In genomic region chr7:24949958-24950623, GRCm38 (mm10) we compare ENCODE assay signal across 9 mouse cellular contexts. TPM values are rescaled to one million over a fixed set of nuclear protein-coding genes. Genes with fewer than 3 reads are reported as not detected.
DNase-seq lines count a peak whose midpoint lies in the region; ATAC-seq and TF ChIP-seq lines count a peak whose summit lies in the region.
"Had no signal": no experiment of that assay in that cellular context is flagged by ENCODE, and none has a peak within 500 bp of the region (broad histone marks: within the 10 kb centered on the region; RNA-seq: fewer than 3 reads in every experiment).

No protein-coding gene starts in this region.

- peak; percentile 33; the same call in 1 of the 2 replicates for ATAC-seq in heart, embryonic 12.5 days (ENCODE audit: insufficient number of reproducible peaks, low FRiP score)

- no peaks in the 10 kb centered on the region for H3K79me2 ChIP-seq in CH12.LX (replicated peaks; ENCODE audit: control insufficient read depth, extremely low read depth, insufficient read depth, poor library complexity, severe bottlenecking)

- peaks cover 6% of the 10 kb centered on the region for H3K9me3 ChIP-seq in CH12.LX (replicated peaks; ENCODE audit: low read length)
- no peaks in the 10 kb centered on the region for H3K9me3 ChIP-seq in embryonic facial prominence, embryonic 10.5 days
- no peaks in the 10 kb centered on the region for H3K9me3 ChIP-seq in heart, embryonic 12.5 days (replicated peaks)
- H3K9me3 ChIP-seq: heart, embryonic 15.5 days had no signal

- peak; percentile 63 for TF ChIP-seq RAD21 in CH12.LX (IDR thresholded peaks at IDR 0.05; ENCODE audit: low read depth, low read length)

- H3K27me3 ChIP-seq in CH12.LX (replicated peaks): peaks cover 85% of the 10 kb centered on the region
- peaks cover 100% of the 10 kb centered on the region for H3K27me3 ChIP-seq in embryonic facial prominence, embryonic 10.5 days (replicated peaks; ENCODE audit: low read depth, poor library complexity, severe bottlenecking)
- H3K27me3 ChIP-seq in heart, embryonic 12.5 days (replicated peaks): peaks cover 100% of the 10 kb centered on the region

- no peaks in the 10 kb centered on the region for H3K36me3 ChIP-seq in CH12.LX (replicated peaks in 1 of 2; ENCODE audit: control insufficient read depth in 1 of 2, insufficient read depth in 1 of 2, low read length in 1 of 2)
- H3K36me3 ChIP-seq in embryonic facial prominence, embryonic 10.5 days (replicated peaks): no peaks in the 10 kb centered on the region
- no peaks in the 10 kb centered on the region for H3K36me3 ChIP-seq in heart, embryonic 12.5 days
- H3K36me3 ChIP-seq: heart, embryonic 15.5 days had no signal

- WGBS in embryonic facial prominence, embryonic 10.5 days: under 1% methylated on average over 8 of the region's 8 CpGs
- WGBS in heart, embryonic 12.5 days: 1% methylated on average over 8 of the region's 8 CpGs

- in situ Hi-C loops in CH12.LX (cut with MboI; ENCODE audit: low pct_ligation_motif_present, low pct_unique_long_range_greater_than_20kb, low sequenced_read_pairs): loop anchor here (5.0 kb wide), 1 partner anchor 63 kb away; no protein-coding TSS in a partner anchor

- DNase-seq in CH12.LX (ENCODE audit: extremely low read depth): peak; percentile 63
- peak; percentile 65 for DNase-seq in adrenal gland, adult 2 months
- peak; percentile 89 for DNase-seq in embryonic facial prominence, embryonic 10.5 days (ENCODE audit: low spot score)
- DNase-seq in kidney, postnatal 10 days: peak; percentile 87
- peak; percentile 83 for DNase-seq in lung, postnatal 14 days
- DNase-seq in retina, embryonic 14.5 days (ENCODE audit: low spot score): peak; percentile 89
- peak; percentile 60 for DNase-seq in yolk sac, embryonic 10.5 days (ENCODE audit: low spot score)

- H3K9ac ChIP-seq in CH12.LX (ENCODE audit: insufficient read depth, low read depth): no peak overlapping the region
- no peak overlapping the region for H3K9ac ChIP-seq in heart, embryonic 12.5 days
- H3K9ac ChIP-seq: heart, embryonic 15.5 days had no signal

- H3K4me3 ChIP-seq in CH12.LX (replicated peaks in 1 of 3; ENCODE audit: low read depth in 2 of 3, low read length in 2 of 3, poor library complexity in 1 of 3): no peak overlapping the region
- H3K4me3 ChIP-seq in embryonic facial prominence, embryonic 10.5 days: no peak overlapping the region; the same call in 1 of the 2 replicates
- no peak overlapping the region for H3K4me3 ChIP-seq in heart, embryonic 12.5 days
- H3K4me3 ChIP-seq: heart, embryonic 15.5 days had no signal

- no peak for TF ChIP-seq POLR2A in CH12.LX (IDR thresholded peaks at IDR 0.05; ENCODE audit: low read depth, low read length)

- no peak overlapping the region for H3K27ac ChIP-seq in CH12.LX (ENCODE audit: insufficient read depth, low read depth)
- no peak overlapping the region for H3K27ac ChIP-seq in embryonic facial prominence, embryonic 10.5 days (replicated peaks)
- H3K27ac ChIP-seq in heart, embryonic 12.5 days (ENCODE audit: poor library complexity, severe bottlenecking): no peak overlapping the region
- H3K27ac ChIP-seq: heart, embryonic 15.5 days had no signal

- dilution Hi-C loops in CH12.LX (cut with MboI; ENCODE audit: extremely low pct_ligation_motif_present, extremely low pct_unique_long_range_greater_than_20kb, low sequenced_read_pairs): no loop called here

- no peak for TF ChIP-seq EP300 in CH12.LX (IDR thresholded peaks at IDR 0.05; ENCODE audit: low read length)

- peak in 1 of 2 experiments; percentile 88; a peak in 3 of 4 replicates for TF ChIP-seq CTCF in CH12.LX (conservative IDR thresholded peaks at IDR 0.05 in 1 of 2, IDR thresholded peaks at IDR 0.05 in 1 of 2; ENCODE audit: low read depth in 2 of 2, low read length in 2 of 2)

- H3K4me1 ChIP-seq in CH12.LX (ENCODE audit: control insufficient read depth in 1 of 2, insufficient read depth in 2 of 2): peaks cover 2 to 7% of the 10 kb centered on the region in 2 experiments
- H3K4me1 ChIP-seq in embryonic facial prominence, embryonic 10.5 days: peaks cover 39% of the 10 kb centered on the region
- peaks cover 12% of the 10 kb centered on the region for H3K4me1 ChIP-seq in heart, embryonic 12.5 days (replicated peaks)

- H3K4me2 ChIP-seq in CH12.LX (ENCODE audit: insufficient read depth, low read depth, poor library complexity, severe bottlenecking): 0 out of 2 replicates have a peak overlapping the region, but pooled peaks have one; percentile 41
- no peak overlapping the region for H3K4me2 ChIP-seq in heart, embryonic 12.5 days
- H3K4me2 ChIP-seq: heart, embryonic 15.5 days had no signal

TF ChIP-seq in CH12.LX, 34 proteins besides CTCF, POLR2A, EP300 and RAD21:
- no peak for TF ChIP-seq JUND (conservative IDR thresholded peaks at IDR 0.05; ENCODE audit: low read depth, low read length)
- TF ChIP-seq ZC3H11A (IDR thresholded peaks at IDR 0.05; ENCODE audit: low read depth, low read length): peak; percentile 8; the same call in 1 of the 2 replicates
- peak; percentile 79 for TF ChIP-seq SMC3 (IDR thresholded peaks at IDR 0.05; ENCODE audit: low read depth, low read length)
- no peak for TF ChIP-seq JUN (IDR thresholded peaks at IDR 0.05; ENCODE audit: insufficient read depth, low read depth, low read length)
- no peak for TF ChIP-seq CHD2 (IDR thresholded peaks at IDR 0.05; ENCODE audit: low read length)
- peak; percentile 67; the same call in 1 of the 2 replicates for TF ChIP-seq SIN3A (IDR thresholded peaks at IDR 0.05; ENCODE audit: low read length)
- no peak for TF ChIP-seq ZNF384 (IDR thresholded peaks at IDR 0.05; ENCODE audit: low read depth, low read length)
- TF ChIP-seq NELFE (IDR thresholded peaks at IDR 0.05; ENCODE audit: low read depth, low read length): peak; percentile 24; the same call in 1 of the 2 replicates
- TF ChIP-seq RCOR1 (conservative IDR thresholded peaks at IDR 0.05; ENCODE audit: low read depth, low read length): no peak
- no peak for TF ChIP-seq PAX5 (IDR thresholded peaks at IDR 0.05; ENCODE audit: low read length)
- TF ChIP-seq E2F4 (IDR thresholded peaks at IDR 0.05; ENCODE audit: insufficient replicate concordance, low read depth, low read length): no peak
- no peak for TF ChIP-seq TCF12 (IDR thresholded peaks at IDR 0.05; ENCODE audit: low read depth, low read length)
- TF ChIP-seq MAZ (IDR thresholded peaks at IDR 0.05; ENCODE audit: low read depth, low read length): peak; percentile 60; the same call in 1 of the 2 replicates

RNA-seq across cellular contexts. Expression of gene Gm4881, which starts 5.8 kb away (rescaled TPM):
- total RNA-seq in CH12.LX (2012; rRNA removed) (not detected in 2 replicates), CH12.LX (2014; rRNA removed) (not detected in 2 replicates)
- not detected in 2 replicates for polyA plus RNA-seq in CH12.LX (2012; ENCODE audit: insufficient read length, low read depth)
- total RNA-seq in adrenal gland, adult 2 months (2021): not detected
- not detected in 2 replicates for polyA plus RNA-seq in adrenal gland, adult 2 months (2012; rRNA removed)
- polyA plus RNA-seq in embryonic facial prominence, embryonic 10.5 days (2016; fragmentation: Nextera tagmentation; extraction: Ambion mirVana): 0.17 TPM in 1 of 2 replicates, not detected in the other
- polyA plus RNA-seq in heart, embryonic 12.5 days (2016; fragmentation: Nextera tagmentation; extraction: Ambion mirVana): not detected in 2 replicates
- polyA plus RNA-seq: heart, embryonic 15.5 days had no signal

RNA-seq across cellular contexts. Expression of gene Rabac1, which starts 22.5 kb away (rescaled TPM):
- 89.0 and 135 TPM in 2 replicates for total RNA-seq in CH12.LX (2012; rRNA removed)
- total RNA-seq in CH12.LX (2014; rRNA removed): 64.4 and 70.5 TPM in 2 replicates
- 37.3 and 44.6 TPM in 2 replicates for polyA plus RNA-seq in CH12.LX (2012; ENCODE audit: insufficient read length, low read depth)
- 100 to 1,000 TPM; 251 to 383 TPM for total RNA-seq in adrenal gland, adult 2 months (2021)
- 735 and 788 TPM in 2 replicates for polyA plus RNA-seq in adrenal gland, adult 2 months (2012; rRNA removed)
- 69.5 and 76.1 TPM in 2 replicates for polyA plus RNA-seq in embryonic facial prominence, embryonic 10.5 days (2016; fragmentation: Nextera tagmentation; extraction: Ambion mirVana)
- 153 and 170 TPM in 2 replicates for polyA plus RNA-seq in heart, embryonic 12.5 days (2016; fragmentation: Nextera tagmentation; extraction: Ambion mirVana)

RNA-seq across cellular contexts. Expression of gene Arhgef1, which starts 47.4 kb away (rescaled TPM):
- total RNA-seq in CH12.LX (2012; rRNA removed): 37.8 and 40.2 TPM in 2 replicates
- 14.6 and 17.8 TPM in 2 replicates for total RNA-seq in CH12.LX (2014; rRNA removed)
- polyA plus RNA-seq in CH12.LX (2012; ENCODE audit: insufficient read length, low read depth): 128 and 134 TPM in 2 replicates
- total RNA-seq in adrenal gland, adult 2 months (2021): 10 to 100 TPM; 71.4 to 79.3 TPM
- 195 and 229 TPM in 2 replicates for polyA plus RNA-seq in adrenal gland, adult 2 months (2012; rRNA removed)
- 79.9 and 87.0 TPM in 2 replicates for polyA plus RNA-seq in embryonic facial prominence, embryonic 10.5 days (2016; fragmentation: Nextera tagmentation; extraction: Ambion mirVana)
- polyA plus RNA-seq in heart, embryonic 12.5 days (2016; fragmentation: Nextera tagmentation; extraction: Ambion mirVana): 82.7 and 83.0 TPM in 2 replicates

RNA-seq across cellular contexts. Expression of gene Cd79a, which starts 52.9 kb away (rescaled TPM):
- total RNA-seq in CH12.LX (2012; rRNA removed) (71.3 and 75.2 TPM in 2 replicates), CH12.LX (2014; rRNA removed) (46.6 and 51.8 TPM in 2 replicates)
- 313 and 422 TPM in 2 replicates for polyA plus RNA-seq in CH12.LX (2012; ENCODE audit: insufficient read length, low read depth)
- under 1 TPM; 0.46 to 0.86 TPM for total RNA-seq in adrenal gland, adult 2 months (2021)
- 2.2 and 3.1 TPM in 2 replicates for polyA plus RNA-seq in adrenal gland, adult 2 months (2012; rRNA removed)
- 0.26 and 0.40 TPM in 2 replicates for polyA plus RNA-seq in embryonic facial prominence, embryonic 10.5 days (2016; fragmentation: Nextera tagmentation; extraction: Ambion mirVana)
- 0.15 TPM in 1 of 2 replicates, not detected in the other for polyA plus RNA-seq in heart, embryonic 12.5 days (2016; fragmentation: Nextera tagmentation; extraction: Ambion mirVana)

RNA-seq across cellular contexts. Expression of gene Atp1a3, which starts 55.7 kb away (rescaled TPM):
- 0.08 and 0.17 TPM in 2 replicates for total RNA-seq in CH12.LX (2012; rRNA removed)
- not detected in 2 replicates for total RNA-seq in CH12.LX (2014; rRNA removed)
- 0.15 and 0.24 TPM in 2 replicates for polyA plus RNA-seq in CH12.LX (2012; ENCODE audit: insufficient read length, low read depth)
- 100 to 1,000 TPM in 1 of 2 experiments, 10 to 100 TPM in 1; 59.1 to 147 TPM for total RNA-seq in adrenal gland, adult 2 months (2021)
- polyA plus RNA-seq in adrenal gland, adult 2 months (2012; rRNA removed): 115 and 153 TPM in 2 replicates
- polyA plus RNA-seq in embryonic facial prominence, embryonic 10.5 days (2016; fragmentation: Nextera tagmentation; extraction: Ambion mirVana): 4.4 and 5.4 TPM in 2 replicates
- polyA plus RNA-seq in heart, embryonic 12.5 days (2016; fragmentation: Nextera tagmentation; extraction: Ambion mirVana): 2.9 and 3.8 TPM in 2 replicates
